Mouse (Mus musculus) embryonic facial prominence, embryonic 12.5 days (tissue): ENCODE data around the gene Galnt6. TPM values are rescaled to one million over a fixed set of nuclear protein-coding genes. Genes with fewer than 3 reads are reported as not detected.
A peak's percentile ranks its signal among the peaks of the same experiment; 100 is the strongest.

Experiments used
- ATAC-seq: fragments of 200-750 bp; cut with Nextera tagmentation; 2 replicates; pipeline ENCODE4 v1.8.0; 2017; ENCODE audit not compliant: insufficient number of reproducible peaks, insufficient read depth, low FRiP score, low TSS enrichment
- H3K27ac ChIP-seq: fragments of 300-500 bp; sonication (generic); 2 replicates; pipeline ENCODE4 v1.5.1; 2016; ENCODE audit warnings: mild to moderate bottlenecking
- H3K27me3 ChIP-seq: fragments of 300-500 bp; sonication (generic); 2 replicates; pipeline ENCODE4 v1.6.1; 2016; ENCODE audit warnings: mild to moderate bottlenecking, moderate library complexity
- H3K36me3 ChIP-seq: fragments of 300-500 bp; sonication (generic); 2 replicates; pipeline ENCODE4 v1.6.1; 2016; ENCODE audit warnings: mild to moderate bottlenecking
- H3K4me1 ChIP-seq: fragments of 300-500 bp; sonication (generic); 2 replicates; pipeline ENCODE4 v1.6.1; 2016
- H3K4me2 ChIP-seq: fragments of 300-500 bp; sonication (generic); replicated peaks from 2 replicates; pipeline ENCODE4 v1.6.1; 2016; ENCODE audit warnings: mild to moderate bottlenecking, moderate library complexity
- H3K4me3 ChIP-seq: fragments of 300-500 bp; sonication (generic); 2 replicates; pipeline ENCODE4 v1.5.1; 2016; ENCODE audit warnings: mild to moderate bottlenecking
- H3K9ac ChIP-seq: fragments of 300-500 bp; sonication (generic); 2 replicates; pipeline ENCODE4 v1.6.1; 2016; ENCODE audit warnings: mild to moderate bottlenecking, moderate library complexity
- H3K9me3 ChIP-seq: fragments of 300-500 bp; sonication (generic); 2 replicates; pipeline ENCODE4 v1.6.1; 2016; ENCODE audit warnings: mild to moderate bottlenecking, moderate library complexity
- WGBS: fragments of 180-500 bp; shearing (Covaris S2); methylation state at CpG from one replicate; pipeline ENCODE4 v1.1.7; 2016; 5-methylcytosine and 5-hydroxymethylcytosine counted together
- polyA plus RNA-seq: library from polyadenylated mRNA; unstranded; fragments of >200 nt; fragmentation: Nextera tagmentation; extraction: Ambion mirVana; gene quantifications from 2 replicates; pipeline ENCODE4 v1.2.1, GENCODE M21; 2016

Galnt6 gene
- polyA plus RNA-seq, 1 experiment from 2014 or later = 0.40 TPM

DNA sequence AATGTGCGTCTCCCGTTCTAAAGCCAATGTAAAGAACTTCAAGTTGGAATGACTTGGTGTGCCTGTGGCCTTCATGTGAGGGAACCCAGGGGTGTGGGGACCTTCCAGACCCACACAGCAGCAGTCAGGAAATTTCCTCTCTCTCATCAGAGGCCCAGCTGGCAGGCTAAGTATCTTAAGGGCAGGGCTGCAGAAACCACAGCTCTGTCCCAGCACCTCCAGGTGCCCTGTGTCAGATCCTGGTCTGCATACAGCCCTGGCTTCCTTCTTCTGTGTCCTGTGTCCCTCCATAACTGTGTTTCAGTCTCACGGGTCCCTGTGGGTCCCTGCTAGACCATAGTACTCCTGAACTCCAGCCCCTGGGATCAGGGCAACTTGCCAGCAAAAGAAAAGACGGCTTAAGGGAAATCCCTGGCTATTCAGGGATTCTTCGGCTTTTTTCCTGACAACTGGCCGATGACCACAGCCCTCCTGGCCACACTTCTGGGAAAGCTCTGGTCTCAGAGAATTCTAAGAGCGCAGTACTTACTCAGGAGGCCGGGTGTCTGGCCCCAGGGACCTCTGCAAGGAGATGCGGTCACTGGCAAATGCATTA, 13.7 kb downstream of the Galnt6 start:
- H3K36me3 ChIP-seq = no peaks in the 10 kb centered on the region
- no peaks in the 10 kb centered on the region for H3K9me3 ChIP-seq
- WGBS = 65% methylated on average over 9 of the region's 9 CpGs
- no peaks in the 10 kb centered on the region for H3K4me1 ChIP-seq
- no peak overlapping the region for H3K4me2 ChIP-seq
- H3K27ac ChIP-seq = no peak overlapping the region
- ATAC-seq = no peak
- H3K9ac ChIP-seq = no peak overlapping the region
- no peaks in the 10 kb centered on the region for H3K27me3 ChIP-seq
- H3K4me3 ChIP-seq = no peak overlapping the region

DNA sequence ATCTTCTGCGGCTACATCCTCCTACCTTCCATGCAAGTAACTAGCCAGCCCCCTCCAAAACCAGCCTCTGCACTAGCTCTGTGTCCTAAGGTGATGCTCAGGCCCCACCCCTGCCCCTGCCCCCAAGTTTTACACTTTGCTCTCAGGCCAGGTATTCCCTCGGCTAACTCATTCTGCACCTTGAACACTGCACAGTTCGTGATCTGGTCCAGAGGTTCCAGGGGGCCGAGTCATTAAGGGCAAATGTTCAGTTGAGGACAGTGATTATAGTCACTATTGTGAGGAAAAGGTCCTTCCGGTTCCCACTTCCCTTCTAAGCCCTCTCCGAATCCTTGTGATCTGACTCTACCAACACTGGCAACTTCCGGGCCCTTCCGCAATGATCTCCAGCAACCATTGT, 14.7 kb downstream of the Galnt6 start:
- Histone ChIP-seq H3K27ac (no peak overlapping the region), H3K4me2 (no peak overlapping the region), H3K9me3 (no peaks in the 10 kb centered on the region), H3K4me3 (no peak overlapping the region), H3K36me3 (no peaks in the 10 kb centered on the region), H3K9ac (no peak overlapping the region), H3K4me1 (no peaks in the 10 kb centered on the region), H3K27me3 (no peaks in the 10 kb centered on the region)
- 85% methylated on average over 8 of the region's 8 CpGs for WGBS
- ATAC-seq = no peak

DNA sequence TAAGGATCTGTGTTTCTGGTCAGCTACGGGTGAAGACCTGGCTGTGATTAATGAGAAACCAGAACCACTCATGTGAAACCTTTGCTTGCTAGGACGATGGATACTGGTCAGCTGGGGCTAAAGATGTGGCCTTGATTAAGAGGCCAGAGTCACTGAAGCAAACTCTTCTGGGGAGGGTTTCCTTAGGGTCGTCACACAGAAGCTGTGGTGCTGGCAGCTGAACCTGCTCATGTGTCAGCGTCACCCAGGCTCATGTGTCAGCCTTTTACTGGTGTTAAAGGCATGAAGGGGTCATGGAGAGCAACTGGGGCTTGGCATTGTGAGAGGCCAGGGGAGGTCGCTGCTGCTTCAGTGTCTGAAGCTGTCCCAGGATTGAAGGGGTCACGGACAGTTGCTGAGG, 18.3 kb downstream of the Galnt6 start:
- Histone ChIP-seq H3K4me2 (no peak overlapping the region), H3K9ac (no peak overlapping the region), H3K27me3 (no peaks in the 10 kb centered on the region), H3K4me1 (no peaks in the 10 kb centered on the region), H3K27ac (no peak overlapping the region), H3K9me3 (no peaks in the 10 kb centered on the region), H3K4me3 (no peak overlapping the region), H3K36me3 (no peaks in the 10 kb centered on the region)
- WGBS = 57% methylated on average over 6 of the region's 6 CpGs
- ATAC-seq = no peak

DNA sequence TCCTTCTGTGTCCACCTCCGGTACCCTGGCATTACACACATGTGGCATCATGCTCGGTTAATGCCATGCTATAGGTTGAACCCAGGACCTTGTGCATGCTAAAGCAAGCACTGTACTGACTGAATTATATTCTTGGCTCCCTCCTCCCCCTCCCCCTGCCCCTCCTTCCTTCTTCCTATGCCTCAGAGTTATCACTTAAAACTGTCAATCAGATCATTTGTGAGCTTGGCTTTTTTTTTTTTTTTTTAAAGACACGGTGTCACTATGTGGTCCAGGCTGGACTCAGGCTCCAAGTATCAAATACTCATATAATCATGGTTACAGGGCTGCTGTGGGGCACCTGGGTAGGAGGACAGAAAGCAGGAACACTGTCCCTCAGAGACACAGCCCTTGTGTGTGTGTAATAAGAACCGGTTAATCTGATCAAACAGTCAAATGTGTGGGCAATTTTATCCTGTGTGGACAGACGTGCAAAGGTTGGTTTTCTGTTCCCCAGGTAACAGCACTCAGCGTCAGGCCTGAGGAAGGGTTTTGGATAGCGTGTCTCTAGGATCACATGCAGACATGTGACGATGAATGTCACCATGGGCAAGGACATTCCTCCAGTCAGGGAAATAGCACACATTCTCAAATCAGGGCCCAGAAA, 20.6 kb downstream of the Galnt6 start:
- no peak overlapping the region for H3K4me2 ChIP-seq
- no peaks in the 10 kb centered on the region for H3K9me3 ChIP-seq
- H3K4me3 ChIP-seq = no peak overlapping the region
- H3K27ac ChIP-seq = no peak overlapping the region
- H3K4me1 ChIP-seq = peaks cover 8% of the 10 kb centered on the region
- WGBS = 65% methylated on average over 8 of the region's 8 CpGs
- peaks cover 12% of the 10 kb centered on the region for H3K27me3 ChIP-seq
- ATAC-seq = no peak
- H3K36me3 ChIP-seq = no peaks in the 10 kb centered on the region
- H3K9ac ChIP-seq = no peak overlapping the region

DNA sequence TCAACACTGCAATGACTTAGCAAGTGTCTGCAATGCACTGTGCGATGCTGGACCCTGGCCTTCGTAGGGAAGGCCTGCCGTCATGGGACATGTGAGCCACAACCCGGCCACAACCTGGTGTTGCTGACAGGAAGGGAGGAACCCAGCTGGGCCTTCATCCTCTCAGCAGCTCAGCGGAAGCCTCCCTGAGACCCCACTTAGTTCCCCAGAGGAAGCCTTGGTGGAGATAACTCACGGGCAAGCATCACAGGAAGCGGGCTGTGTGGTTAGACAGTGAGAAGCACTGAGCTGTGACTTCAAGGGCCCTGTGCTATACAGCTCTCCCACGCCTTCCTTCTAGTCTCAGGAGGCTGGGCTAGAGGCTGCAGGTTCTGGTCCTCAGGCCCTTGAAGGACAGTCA, 22.9 kb downstream of the Galnt6 start:
- Histone ChIP-seq H3K4me3 (no peak overlapping the region), H3K27me3 (peaks cover 21% of the 10 kb centered on the region), H3K27ac (no peak overlapping the region), H3K36me3 (no peaks in the 10 kb centered on the region), H3K9ac (no peak overlapping the region), H3K9me3 (no peaks in the 10 kb centered on the region), H3K4me1 (peaks cover 8% of the 10 kb centered on the region), H3K4me2 (no peak overlapping the region)
- WGBS = 58% methylated on average over 8 of the region's 8 CpGs
- no peak for ATAC-seq

DNA sequence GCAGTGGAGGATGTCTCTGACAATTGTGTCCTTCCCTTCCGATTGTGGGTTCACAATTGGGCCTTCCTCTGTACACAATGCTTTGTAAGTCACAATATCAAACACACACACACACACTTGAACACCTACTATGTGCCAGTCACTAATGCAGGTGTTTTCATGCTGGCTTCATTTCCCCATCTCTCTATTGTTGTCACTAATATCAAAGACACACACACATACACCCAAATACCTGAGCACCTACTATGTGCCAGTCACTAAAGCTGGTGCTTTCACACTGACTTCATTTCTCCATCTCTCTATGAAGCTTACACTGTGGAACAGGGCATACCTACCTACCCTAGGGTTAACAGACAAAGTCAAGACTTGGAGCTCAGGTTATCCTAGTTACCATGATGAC, 23.8 kb downstream of the Galnt6 start:
- Histone ChIP-seq H3K4me1 (peaks cover 8% of the 10 kb centered on the region), H3K36me3 (no peaks in the 10 kb centered on the region), H3K27ac (no peak overlapping the region), H3K27me3 (peaks cover 21% of the 10 kb centered on the region), H3K4me2 (no peak overlapping the region), H3K4me3 (no peak overlapping the region), H3K9ac (no peak overlapping the region), H3K9me3 (no peaks in the 10 kb centered on the region)
- ATAC-seq = no peak
- WGBS = 78% methylated on average over 1 of the region's 1 CpGs

DNA sequence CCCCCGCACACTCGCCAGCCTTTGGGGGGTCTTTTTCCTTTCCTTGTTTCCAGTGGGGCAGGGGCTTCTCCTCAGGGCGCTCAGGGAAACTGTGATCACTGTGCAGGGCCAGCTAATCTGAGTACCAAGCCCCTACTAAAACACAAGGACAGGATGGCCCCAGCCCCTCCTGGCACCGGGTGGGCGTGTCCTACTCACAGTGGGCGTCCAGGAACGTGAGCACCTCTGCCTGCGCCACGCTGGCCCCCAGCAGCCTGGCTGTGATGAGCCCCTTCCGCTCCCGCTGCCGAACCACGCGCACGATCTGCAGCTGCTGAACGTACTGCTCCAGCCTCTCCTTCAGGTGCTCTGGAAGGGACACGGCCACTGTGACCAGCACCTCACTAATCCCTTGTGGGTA, 25.3 kb downstream of the Galnt6 start:
- H3K4me3 ChIP-seq = peak overlapping the region; percentile 19
- 4% methylated on average over 17 of the region's 17 CpGs for WGBS
- peaks cover 21% of the 10 kb centered on the region for H3K27me3 ChIP-seq
- H3K9me3 ChIP-seq = no peaks in the 10 kb centered on the region
- H3K4me2 ChIP-seq = peak overlapping the region; percentile 45
- H3K36me3 ChIP-seq = no peaks in the 10 kb centered on the region
- peak overlapping the region; percentile 33 for H3K9ac ChIP-seq
- no peak for ATAC-seq
- H3K4me1 ChIP-seq = peaks cover 8% of the 10 kb centered on the region
- H3K27ac ChIP-seq = no peak overlapping the region

DNA sequence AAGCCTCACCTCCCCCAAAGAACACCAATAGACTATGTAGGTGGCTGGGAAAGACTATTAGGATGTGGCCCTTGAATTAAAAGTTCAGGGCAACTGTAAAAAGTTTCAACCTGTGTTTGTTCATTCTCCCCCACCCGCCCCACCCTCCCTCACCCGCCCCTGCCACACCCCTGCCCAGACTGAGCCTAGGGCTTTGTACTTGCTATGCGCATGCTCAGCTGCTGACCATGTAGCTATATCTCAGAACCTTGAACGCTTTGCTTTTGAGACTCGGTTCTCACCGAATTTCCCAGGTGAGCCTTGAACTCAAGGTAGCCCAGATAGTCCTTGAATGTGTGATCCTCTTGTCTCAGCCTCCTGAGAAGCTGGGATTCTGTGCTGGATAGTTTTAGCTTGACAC, 27.3 kb downstream of the Galnt6 start:
- Histone ChIP-seq H3K9ac (no peak overlapping the region), H3K4me1 (peaks cover 8% of the 10 kb centered on the region), H3K36me3 (no peaks in the 10 kb centered on the region), H3K4me2 (no peak overlapping the region), H3K9me3 (no peaks in the 10 kb centered on the region), H3K27ac (no peak overlapping the region), H3K4me3 (no peak overlapping the region), H3K27me3 (peaks cover 21% of the 10 kb centered on the region)
- ATAC-seq = no peak
- WGBS = 67% methylated on average over 6 of the region's 6 CpGs

DNA sequence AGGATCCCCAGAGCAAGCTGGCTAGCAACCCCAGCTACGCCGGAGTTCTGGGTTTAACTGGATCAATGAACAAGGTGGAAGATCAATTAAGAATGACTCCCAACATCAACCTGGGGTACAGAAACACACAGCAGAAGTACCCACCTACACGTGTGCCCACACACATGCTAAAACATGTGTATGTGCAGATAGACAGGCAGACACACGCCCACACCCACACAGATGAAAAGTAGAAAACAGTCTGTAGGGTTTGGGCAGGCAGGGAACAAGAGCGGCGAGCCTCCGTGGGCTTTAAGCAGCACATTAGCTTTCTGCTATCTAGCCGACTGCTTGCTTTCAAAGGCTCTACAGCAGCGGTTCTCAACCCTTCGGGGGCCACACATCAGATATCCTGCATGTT, 28.1 kb downstream of the Galnt6 start:
- H3K36me3 ChIP-seq = no peaks in the 10 kb centered on the region
- H3K27me3 ChIP-seq = peaks cover 21% of the 10 kb centered on the region
- no peak for ATAC-seq
- H3K4me1 ChIP-seq = peaks cover 8% of the 10 kb centered on the region
- no peak overlapping the region for H3K9ac ChIP-seq
- H3K4me2 ChIP-seq = no peak overlapping the region
- no peak overlapping the region for H3K4me3 ChIP-seq
- H3K9me3 ChIP-seq = no peaks in the 10 kb centered on the region
- 69% methylated on average over 10 of the region's 10 CpGs for WGBS
- no peak overlapping the region for H3K27ac ChIP-seq

DNA sequence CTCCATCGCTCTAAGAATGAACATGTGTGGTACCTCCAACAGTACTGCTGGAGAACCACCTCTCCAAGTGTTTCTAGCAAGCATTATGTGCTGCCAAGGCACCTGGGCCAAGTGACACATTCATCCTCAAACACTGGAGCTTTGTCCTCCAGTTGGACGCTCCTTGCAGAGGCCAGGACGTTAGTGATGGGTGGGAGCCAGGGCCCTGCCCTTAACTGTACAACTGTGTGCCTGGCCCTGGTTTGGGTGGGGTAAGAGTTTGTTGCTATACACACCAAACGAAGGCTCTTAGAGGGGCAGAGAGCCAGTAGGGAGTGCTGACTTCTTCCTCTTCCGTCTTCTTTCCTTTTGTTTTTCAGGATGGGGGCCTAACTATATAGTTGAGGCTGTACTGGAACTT, 28.8 kb downstream of the Galnt6 start:
- whole genome bisulfite sequencing = 76% methylated on average over 5 of the region's 5 CpGs
- ATAC-seq = no peak
- H3K4me1 ChIP-seq = peaks cover 8% of the 10 kb centered on the region

DNA sequence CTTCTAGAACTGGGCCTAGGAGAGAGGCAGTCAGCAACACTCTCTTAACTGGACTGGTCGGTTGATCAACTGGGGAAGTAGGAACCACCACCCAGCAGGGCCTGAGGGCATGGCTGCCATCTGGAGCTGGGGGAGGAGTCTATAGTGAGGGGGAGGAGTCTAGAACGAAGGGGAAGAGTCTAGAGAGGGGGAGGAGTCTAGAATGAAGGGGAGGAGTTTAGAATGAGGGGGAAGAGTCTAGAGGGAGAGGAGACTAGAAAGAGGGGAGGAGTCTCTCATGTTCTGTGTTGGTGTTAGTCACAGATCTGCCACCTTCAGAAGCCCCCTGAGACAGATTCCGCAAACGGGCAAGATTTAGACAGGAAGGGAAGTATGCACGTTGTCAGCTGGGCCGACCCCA, 29.8 kb downstream of the Galnt6 start:
- Histone ChIP-seq H3K27me3 (peaks cover 17% of the 10 kb centered on the region), H3K27ac (no peak overlapping the region), H3K4me1 (peaks cover 8% of the 10 kb centered on the region), H3K9ac (no peak overlapping the region), H3K4me2 (no peak overlapping the region), H3K4me3 (no peak overlapping the region), H3K9me3 (no peaks in the 10 kb centered on the region), H3K36me3 (no peaks in the 10 kb centered on the region)
- no peak for ATAC-seq
- WGBS = 62% methylated on average over 6 of the region's 6 CpGs

More for the DNA sequence above, 28.8 kb downstream of the Galnt6 start:
- Histone ChIP-seq H3K4me3 (no peak overlapping the region), H3K27me3 (peaks cover 21% of the 10 kb centered on the region), H3K4me2 (no peak overlapping the region), H3K27ac (no peak overlapping the region), H3K9me3 (no peaks in the 10 kb centered on the region), H3K36me3 (no peaks in the 10 kb centered on the region), H3K9ac (no peak overlapping the region)

DNA sequence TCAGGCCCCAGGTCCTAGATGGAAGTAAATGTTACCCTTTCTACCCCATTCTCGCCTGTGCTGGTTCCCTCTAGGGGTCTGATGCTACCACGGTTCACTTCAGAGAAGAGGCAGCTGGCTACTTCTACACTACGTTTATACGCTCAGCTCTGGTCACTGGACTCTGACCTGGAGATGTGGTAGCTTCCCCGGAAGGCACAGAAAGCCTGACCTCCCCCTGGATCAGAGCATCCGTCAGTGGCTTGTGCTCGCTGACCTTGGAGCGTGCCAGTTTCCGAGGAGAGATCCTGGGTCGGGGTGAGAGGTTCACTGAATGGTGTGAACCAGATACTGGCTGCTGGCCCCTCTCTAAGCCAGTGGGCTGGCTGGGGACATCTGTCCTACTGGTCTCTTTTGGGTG, 31.1 kb downstream of the Galnt6 start:
- Histone ChIP-seq H3K4me3 (no peak overlapping the region), H3K9me3 (no peaks in the 10 kb centered on the region), H3K4me2 (no peak overlapping the region), H3K4me1 (no peaks in the 10 kb centered on the region), H3K27me3 (peaks cover 4% of the 10 kb centered on the region), H3K9ac (no peak overlapping the region), H3K36me3 (no peaks in the 10 kb centered on the region), H3K27ac (no peak overlapping the region)
- WGBS = 75% methylated on average over 10 of the region's 10 CpGs
- ATAC-seq = no peak
